Mouse (Mus musculus) CH12F3 (cell line): ENCODE measurements around the gene Cd2.

ENCODE experiments used
- in situ Hi-C: fragments of 300-500 bp; cut with MboI; formaldehyde crosslinking; loops from 2 replicates; pipeline ENCODE4 v1.14.3; 2020; ENCODE audit warnings: low sequenced_read_pairs

Gene Cd2

DNA sequence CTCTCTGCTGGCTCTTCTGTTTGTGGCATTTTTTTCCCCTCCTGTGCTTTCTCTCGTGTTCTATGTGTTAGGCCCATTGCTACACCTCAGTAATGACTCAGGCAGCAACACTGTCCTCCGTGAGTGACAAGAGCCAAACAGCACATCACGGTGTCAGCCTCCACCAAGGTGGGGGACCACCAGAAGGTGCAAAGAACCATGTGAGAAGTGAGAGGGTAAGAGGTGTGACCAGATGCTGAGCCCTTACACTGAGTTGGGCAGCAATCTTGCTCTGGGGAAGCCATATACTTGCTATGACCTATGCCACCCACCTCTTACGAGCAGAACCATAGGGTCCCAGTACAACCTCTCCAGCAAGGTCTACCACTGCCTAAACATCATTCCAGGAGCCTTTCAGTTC is 9.9 kb downstream of the Cd2 start:
- in situ Hi-C loops = loop anchor here (25.0 kb wide), 1 partner anchor 291 kb away; no protein-coding TSS in a partner anchor

DNA sequence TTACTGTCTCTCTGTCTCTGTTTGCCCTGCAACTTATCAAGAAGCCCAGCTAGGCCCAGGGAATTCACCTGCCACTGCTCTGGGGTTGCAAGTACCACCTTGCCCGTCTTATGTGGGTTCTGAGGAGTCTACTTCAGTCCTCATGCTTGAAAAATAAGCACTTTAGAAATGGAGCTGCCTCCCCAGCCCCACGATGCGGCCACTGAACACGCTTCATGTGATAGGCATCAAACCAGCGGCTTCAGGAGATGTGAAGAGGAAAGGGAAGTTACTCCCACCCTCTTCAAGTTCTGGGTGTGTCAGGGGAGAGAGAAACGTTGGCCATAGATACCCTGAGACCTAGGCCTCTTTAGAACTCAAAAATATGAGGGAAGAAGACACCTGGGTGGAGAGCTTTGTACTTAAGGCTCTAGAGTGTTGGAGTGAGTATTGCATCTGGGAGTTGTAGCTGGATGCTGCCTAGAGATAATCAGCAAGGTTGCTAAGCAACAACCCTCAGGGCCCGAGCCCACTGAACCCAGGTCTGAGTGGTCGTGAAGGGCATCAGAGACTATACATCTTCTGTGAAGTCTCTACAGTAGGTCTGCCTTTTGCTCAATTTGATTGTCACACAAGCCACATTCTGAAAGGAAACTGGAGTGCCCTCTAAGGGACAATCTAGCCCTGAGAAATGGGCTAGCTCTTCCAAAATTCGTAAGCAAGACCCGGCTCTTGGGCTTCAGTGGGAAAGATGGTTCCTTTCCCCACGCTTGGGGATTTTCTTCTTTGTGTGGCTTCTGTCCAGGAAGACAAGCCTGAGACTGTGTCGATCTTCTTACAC is 11.0 kb downstream of the Cd2 start:
- in situ Hi-C loops = loop anchor here (25.0 kb wide), 1 partner anchor 289 kb away; no protein-coding TSS in a partner anchor

DNA sequence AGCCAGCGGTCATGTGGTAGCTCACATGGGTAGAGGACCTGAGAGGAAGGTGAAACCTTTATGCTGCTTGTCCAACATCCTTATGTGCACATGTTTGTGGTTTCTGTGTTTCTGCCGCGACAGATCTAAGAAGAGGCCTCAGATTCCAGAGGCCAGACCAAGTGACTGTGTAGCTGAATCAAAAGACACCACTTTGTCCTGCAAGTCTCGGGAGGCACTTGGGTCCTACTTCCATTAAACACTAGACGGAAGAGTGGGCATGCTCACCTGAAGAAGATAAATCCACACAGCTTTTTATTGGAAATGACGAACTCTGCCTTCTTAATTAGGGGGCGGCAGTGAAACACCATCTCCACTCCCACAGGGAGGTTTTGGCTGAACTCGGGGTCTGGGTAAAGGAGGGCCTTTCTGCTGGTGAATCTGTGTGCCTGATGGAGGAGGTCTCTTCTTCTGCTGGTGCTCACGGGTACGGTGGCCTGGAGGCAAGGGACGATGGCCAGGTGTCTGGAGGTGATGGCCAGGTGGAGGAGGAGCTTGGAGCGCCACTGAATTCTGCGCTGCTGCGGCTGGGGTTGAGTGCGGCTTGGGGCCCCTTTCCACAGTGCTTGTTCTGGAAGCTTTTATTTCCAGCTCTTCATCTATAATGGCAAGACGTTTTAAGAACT is 12.0 kb downstream of the Cd2 start:
- in situ Hi-C loops = loop anchor here (25.0 kb wide), 1 partner anchor 288 kb away; no protein-coding TSS in a partner anchor

DNA sequence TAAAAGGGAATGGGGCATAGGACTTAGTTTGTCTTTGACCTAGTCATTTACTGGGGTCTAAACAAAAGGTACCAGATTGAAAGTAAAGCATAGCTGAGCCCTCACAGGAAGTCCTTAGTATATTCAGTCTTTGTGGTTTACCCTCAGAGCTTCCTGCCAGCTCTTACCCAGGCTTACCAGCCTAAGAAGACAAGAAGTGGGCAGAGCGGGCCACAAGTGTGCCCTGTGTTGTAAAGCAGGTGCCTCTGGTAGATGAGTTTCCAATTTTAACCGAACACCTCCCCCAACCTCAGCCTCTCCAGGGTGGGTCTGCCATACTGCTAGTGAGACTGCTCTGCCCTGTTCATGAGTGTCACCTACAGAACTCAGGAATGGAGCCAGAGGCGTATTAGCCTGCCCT is 12.9 kb downstream of the Cd2 start:
- in situ Hi-C loops = loop anchor here (25.0 kb wide), 1 partner anchor 287 kb away; no protein-coding TSS in a partner anchor

DNA sequence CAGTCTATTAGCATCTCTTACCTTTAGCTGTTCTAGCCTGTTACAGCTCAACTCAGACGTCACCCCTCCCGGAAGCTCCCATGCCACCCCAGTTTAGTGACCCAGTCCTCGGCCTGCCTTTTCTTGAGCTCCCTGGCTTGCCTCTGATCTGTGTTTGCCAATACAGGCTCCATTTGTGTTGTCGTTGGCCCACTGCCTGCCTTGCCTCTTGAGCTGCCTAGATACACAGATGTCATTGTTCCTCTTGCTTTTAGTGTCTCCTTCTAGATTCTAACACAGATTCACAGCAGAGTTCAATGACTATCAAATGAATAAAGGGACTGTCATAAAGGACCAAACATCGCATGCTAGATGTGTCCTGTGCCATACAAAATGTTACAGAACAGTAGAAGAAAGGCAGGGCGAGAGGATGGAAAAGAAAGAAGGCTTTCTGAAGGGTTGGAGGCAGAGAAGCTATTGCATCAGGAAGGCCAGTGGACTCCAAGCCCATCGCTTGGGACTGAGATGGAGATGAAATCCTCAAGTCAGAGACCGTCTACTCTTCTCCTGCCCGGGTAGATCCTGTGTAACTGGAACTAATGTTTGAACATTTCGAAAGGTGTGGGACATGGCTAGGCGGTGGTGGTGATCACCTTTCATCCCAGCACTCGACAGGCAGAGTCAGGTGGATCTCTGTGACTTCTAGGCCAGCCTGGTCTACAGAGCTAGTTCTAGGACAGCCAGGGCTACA is 13.5 kb downstream of the Cd2 start:
- in situ Hi-C loops = no loop called here

DNA sequence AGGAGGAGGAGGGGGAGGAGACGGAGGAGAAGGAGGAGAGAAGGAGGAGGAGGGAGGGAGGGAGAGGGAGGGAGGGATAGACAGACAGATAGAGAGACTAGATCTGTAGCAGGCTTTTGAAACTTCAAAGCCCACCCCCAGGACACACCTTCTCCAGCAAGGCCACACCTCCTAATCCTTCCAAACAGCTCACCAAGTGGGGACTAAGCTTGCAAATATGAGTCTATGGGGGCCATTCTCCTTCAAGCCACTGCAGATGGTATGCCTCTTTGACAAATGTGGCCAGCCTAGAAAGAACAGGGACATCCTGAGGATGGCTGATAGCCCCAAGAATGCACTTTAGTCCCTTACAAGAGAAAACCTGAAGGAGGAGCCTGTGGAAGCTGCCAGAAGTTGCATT is 15.6 kb downstream of the Cd2 start:
- in situ Hi-C loops = no loop called here

DNA sequence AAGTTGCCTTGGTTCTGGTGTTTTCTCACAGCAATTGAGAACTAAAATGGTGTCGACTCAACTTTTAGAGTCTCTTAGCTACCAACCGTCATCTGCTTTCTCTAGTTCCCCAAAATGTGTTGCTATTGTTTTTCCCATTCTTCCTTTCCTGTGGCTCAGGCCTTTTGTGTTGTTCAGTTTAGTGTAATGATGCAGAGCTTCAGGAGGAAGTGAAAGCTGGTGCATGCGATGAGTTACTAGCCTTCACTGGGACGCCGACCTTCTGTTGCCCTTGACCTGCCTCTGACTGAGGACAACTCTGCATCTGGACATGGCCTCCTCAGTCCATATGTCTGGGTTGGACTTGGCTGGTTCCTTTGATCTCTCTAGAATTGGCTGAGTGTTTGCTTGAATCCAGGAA is 16.9 kb downstream of the Cd2 start:
- in situ Hi-C loops = no loop called here

DNA sequence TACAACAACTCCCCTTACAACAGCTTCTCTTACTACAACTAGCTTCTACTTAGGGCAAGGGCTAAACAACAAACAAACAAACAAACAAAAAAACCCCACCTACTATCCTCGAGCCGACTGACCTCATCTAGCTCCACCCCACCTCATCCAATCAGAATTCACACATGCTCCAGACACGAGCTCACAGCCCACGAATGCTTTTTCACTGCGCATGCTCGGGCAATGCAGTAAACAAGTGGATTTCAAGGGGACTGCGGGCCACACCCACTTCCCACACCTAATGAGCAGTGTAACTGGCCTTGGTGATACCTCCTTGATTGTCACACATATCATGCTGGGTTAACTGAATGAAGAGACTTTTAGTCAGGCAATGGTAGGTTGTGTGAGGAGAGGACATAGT is 19.4 kb downstream of the Cd2 start:
- in situ Hi-C loops = no loop called here

DNA sequence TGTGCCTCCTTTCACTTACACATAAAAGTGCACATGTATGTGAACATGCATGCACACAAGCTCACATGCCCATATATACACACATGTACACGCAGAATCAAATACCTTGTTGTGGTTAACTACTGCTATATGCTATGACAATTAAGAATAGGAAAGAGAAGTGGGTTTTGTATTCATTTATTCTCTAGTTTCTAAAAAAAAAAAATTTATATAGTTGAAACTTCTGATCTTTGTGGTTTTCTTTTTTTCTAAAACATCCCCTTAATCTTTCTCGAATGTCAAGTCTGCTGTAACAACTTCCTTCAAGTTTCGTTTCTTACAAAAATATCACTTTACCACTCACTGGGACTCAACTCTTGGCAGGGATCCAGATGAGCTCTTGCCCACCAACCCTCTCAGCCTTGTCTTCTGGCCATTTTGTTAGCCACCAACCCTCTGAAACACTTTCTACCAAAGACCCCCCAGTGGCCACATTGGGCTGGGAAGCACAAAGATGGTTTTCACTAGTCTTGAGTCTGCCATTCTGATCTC is 22.1 kb downstream of the Cd2 start:
- in situ Hi-C loops = no loop called here

DNA sequence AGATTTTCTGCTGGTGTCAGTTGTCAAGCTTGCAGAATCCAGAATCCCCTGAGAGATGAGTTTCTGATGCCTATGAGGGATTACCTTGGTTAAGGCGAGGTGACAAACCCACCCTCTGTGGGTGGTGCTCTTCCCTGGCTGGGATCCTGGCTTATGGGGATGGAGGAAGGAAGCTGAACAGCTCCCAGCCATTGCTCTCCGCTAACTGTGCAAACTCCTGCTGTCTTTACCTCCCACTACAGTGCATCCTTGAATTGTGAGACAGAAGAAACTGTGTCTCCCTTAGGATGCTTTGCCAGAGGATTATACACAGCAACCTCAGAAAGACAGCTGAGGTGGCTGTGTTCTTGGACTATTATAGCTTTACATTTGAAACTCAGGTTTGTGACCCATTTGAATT is 28.8 kb downstream of the Cd2 start:
- in situ Hi-C loops = no loop called here

DNA sequence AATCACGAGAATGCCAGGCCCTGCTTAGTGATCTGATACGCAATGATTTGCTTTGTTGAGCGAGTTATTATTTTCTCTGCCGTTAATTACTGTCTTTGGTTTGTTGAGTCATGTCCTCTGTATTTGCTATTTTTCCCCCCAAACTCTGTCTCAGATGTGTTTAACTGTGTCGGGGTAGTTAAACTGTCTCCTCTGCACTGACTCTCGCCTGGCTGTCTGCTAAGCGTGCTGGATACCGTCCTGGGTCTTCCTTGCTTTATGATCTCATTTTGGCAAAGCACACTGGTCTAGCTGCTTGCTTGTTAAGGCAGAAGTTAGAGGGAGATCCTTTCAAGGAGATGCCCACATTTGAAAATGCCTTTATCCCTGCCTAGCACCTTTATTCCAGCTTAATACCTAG is 31.6 kb downstream of the Cd2 start:
- in situ Hi-C loops = no loop called here

DNA sequence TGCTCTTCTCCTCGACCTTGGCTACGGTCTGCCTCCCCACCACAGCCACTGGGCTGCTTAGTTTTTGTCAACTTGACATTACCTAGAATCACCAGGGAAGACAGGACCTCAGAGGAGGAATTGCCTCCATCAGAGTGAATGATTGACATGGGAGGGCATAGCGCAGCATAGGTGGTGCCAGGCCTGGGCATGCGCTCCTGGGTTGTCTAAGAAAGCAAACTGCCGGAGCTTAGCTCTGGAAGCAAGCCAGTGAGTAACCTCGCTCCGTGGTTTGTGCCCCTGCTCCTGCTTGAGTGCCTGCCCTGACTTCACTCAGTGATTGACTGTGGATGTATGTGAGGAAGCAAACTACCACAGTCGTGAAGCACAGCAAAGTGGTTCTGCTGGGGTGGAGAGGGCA is 35.6 kb downstream of the Cd2 start:
- in situ Hi-C loops = no loop called here

DNA sequence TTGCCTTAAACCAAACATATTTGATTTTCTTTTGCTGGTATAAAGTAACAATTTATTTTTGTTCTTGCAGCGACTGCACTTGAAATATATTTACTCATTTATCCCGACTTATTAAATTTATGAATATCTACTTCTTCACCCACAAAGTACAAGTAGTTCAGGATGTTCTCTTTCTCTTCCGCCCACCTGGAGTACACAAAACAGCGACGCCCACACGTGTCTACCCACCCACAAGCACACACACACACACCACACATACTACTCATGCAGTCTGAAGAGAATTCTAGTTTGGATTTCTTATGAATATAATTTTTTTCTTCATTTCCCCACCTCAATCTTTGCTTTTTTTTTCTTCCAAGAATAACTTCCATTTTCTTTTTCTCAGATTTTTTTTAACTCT is 37.9 kb downstream of the Cd2 start:
- in situ Hi-C loops = no loop called here

DNA sequence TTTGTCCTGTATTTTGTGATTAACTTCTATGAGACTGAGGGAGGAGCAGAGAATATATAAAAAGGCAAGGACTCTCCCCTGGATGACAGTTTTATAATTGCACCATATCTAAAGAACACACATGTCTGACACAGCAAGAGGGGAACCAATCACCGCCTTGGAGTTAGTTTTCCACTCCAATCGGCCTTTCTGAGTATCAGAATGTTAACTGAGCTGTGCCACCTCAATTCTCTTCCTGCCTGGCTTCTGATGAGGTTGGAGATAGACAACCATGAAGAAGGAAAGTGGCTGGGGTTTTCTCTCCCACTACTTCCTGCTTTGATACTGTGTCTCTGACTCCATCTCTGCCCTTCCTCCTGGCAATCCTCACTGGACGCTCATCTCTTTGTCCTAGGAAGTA is 42.5 kb downstream of the Cd2 start:
- in situ Hi-C loops = no loop called here

DNA sequence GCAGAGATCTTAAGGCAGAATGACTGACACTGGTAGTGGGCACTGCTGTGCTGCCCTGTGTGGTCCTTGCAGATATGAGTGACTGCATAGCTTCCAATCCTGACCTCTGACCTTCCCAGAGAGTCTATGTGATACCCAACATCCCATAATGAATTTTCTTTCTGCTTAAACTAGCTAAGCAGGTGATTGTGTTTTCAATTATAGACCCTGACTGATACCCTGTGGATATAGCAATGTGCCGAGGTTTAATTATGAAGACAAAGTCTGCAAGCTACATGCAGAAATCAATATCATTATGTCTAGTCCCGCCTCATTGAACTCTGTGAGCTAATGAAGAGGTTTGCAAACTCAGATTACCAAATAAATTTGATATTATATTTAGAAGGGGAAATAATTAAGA is 44.7 kb downstream of the Cd2 start:
- in situ Hi-C loops = no loop called here

DNA sequence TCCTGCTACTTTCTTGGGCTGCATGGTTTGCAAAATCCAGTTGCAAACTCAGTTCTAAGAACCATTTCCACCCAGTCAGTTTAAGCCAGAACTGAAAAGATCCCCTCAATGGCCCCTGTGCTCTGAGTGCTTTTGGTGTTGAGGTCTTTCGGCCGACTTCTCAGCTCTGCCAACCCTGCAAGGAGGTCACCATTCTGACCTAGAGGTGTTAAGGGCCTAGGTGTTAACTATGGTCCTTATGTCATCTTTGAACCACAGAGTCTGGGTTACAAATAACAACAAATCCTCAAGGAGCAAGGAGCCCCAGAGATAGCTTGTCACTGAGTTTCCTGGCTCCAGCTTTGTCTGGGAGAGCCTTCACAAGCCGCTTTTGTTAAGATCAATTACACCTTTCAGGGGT is 45.9 kb downstream of the Cd2 start:
- in situ Hi-C loops = no loop called here

DNA sequence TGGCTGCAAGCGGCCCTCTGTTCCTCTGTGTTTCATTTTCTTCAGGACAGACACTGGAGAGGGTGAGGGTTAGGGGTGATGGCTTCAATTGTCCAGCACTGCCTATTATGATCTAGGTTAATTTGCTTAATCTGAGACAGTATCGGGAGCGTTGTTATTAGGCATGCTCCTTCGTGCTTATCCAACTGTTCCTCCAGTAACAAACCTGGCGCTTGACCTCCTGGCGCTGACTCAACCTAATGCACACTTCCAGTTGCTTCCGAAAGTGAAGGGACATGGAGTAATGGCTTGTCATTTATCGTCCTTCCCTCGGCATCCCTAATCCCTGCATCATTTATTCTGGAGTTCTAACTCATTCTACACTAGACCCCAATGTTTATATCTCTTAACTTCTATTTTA is 46.9 kb downstream of the Cd2 start:
- in situ Hi-C loops = no loop called here

DNA sequence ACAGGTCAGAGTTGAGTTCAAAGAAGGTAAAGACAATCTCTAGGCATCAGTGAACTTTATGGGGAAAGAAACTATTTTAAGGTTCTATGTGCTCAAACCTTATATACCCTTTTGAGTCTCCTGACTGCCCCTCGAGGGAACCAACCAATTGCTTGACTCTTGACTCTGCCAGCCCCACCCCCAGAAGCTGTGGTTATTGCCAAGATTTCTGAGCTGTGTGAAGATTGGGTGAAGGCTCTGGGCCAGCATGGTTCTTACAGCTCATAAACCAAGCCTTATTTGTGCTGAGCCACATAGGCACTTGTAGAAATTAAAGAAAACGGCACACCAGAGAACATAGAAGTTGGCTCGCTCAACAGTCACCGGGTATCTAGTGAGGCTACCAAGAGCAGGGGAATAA is 48.5 kb downstream of the Cd2 start:
- in situ Hi-C loops = no loop called here

DNA sequence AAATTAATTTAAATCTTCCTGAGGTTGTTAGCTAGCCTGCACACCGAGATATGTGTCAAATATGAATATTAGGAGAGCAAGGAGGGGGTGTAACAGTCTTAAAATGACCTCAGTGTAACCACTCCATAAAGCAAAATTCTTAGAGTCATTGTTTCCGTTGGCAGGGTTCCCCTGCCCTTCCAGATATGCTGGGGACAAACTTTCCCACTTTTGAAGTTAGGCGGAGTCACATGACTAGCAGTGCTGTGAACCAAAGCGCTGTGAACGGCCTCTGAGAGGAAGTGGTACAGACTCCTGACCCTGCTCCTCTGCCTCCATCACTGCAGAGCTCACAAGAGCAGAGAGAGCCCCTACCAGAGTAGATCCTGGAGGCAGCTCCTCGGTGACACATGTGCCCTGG is 49.0 kb downstream of the Cd2 start:
- in situ Hi-C loops = no loop called here

DNA sequence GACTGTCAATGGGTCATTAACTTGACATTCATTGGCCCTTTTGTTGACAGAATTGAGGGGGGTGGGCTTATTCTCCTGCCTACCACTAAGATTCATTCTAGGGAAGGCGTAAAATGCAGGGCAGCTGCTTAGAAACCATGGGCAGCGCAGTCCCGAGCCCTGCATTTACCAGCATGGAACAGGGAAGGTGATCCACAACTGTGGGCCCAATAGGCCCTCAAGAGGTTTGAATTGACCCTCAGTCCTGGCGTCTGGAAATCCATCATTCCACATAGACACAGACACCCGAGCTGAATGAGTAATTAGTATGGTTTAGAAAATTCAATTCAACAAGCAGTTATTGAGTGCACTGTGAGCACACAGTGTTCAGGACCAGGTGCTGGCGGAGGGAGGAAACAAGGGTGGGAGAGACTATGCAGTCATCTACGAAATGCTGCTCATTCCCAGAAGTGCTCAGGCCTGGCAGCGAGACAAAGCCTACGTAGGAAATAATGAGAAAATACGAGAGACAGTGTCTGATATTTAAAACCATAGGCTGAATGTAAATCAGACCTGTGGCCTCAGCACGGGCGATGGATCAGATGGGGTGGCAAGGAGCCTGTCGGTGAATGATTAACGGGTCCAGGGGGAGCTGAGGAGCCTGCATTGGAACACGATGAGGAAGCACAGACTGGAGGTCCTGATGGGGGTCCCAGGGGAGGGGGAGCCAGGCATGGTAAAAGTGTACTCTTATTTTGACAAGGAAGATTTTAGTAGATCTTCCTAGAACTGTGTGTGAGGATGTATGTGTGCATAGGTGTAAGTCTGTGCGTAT is 50.5 kb downstream of the Cd2 start:
- in situ Hi-C loops = no loop called here

DNA sequence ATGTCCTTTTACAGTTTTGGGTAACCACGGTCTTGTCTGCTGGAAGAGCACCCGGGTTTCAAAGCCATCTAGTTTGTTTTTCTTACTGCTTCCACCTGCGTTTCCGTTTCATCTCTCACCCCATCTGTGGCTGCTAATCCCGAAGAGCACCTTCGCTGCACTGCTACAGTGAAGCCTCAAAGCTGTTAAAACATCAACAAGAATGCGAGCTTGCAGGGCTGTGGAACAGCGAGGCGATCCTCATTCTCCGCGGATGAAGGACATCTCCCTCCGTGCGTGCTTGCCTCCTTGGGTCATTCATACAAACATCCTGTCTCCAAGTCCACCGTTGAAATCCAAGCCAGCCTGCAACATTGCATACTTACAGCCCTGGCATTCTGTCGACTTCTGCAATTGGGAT is 51.5 kb downstream of the Cd2 start:
- in situ Hi-C loops = no loop called here
